Mouse (Mus musculus) cerebellum, adult 2 months (tissue): ENCODE results near the gene Slfn9. TPM values are rescaled to one million over a fixed set of nuclear protein-coding genes. Genes with fewer than 3 reads are reported as not detected.
"Not testable (repeated sequence)": the region's sequence is repeated elsewhere in the genome, so short reads cannot be mapped to it uniquely, and the experiment has no call there.

Experiments used
- DNase-seq, 2 experiments: peaks; one replicate each; pipeline ENCODE4 v3.0.0; 2021
- H3K27ac ChIP-seq: fragments of 200-500 bp; 2 replicates; pipeline ENCODE4 v1.5.1; 2012; ENCODE audit warnings: low read length, control low read depth, inconsistent platforms; ENCODE audit not compliant: insufficient read depth
- H3K27me3 ChIP-seq: fragments of 200-500 bp; 2 replicates; pipeline ENCODE4 v1.6.1; 2012; ENCODE audit warnings: inconsistent platforms, mild to moderate bottlenecking, low read length, moderate library complexity; ENCODE audit not compliant: control insufficient read depth, insufficient read depth
- H3K4me1 ChIP-seq: fragments of 200-500 bp; 2 replicates; pipeline ENCODE4 v1.6.1; 2011; ENCODE audit warnings: low read length; ENCODE audit not compliant: control insufficient read depth, insufficient read depth
- H3K4me3 ChIP-seq: fragments of 200-500 bp; replicated peaks from 2 replicates; pipeline ENCODE3; 2011; ENCODE audit warnings: mild to moderate bottlenecking, low read depth, low read length, control low read depth; ENCODE audit not compliant: insufficient read depth
- CTCF ChIP-seq: fragments of 200-500 bp; IDR thresholded peaks from 2 replicates; pipeline ENCODE4 v1.5.1; 2011; ENCODE audit warnings: low read depth, mild to moderate bottlenecking, control low read depth, low read length, moderate library complexity, borderline replicate concordance; ENCODE audit not compliant: insufficient read depth
- POLR2A ChIP-seq: fragments of 200-500 bp; IDR thresholded peaks from 2 replicates; pipeline ENCODE4 v1.6.1; 2011; ENCODE audit warnings: low read length, control low read depth, borderline replicate concordance; ENCODE audit not compliant: insufficient read depth
- WGBS: fragments of 180-500 bp; shearing (Covaris S2); methylation state at CpG from one replicate; pipeline ENCODE4 v1.1.7; 2018; 5-methylcytosine and 5-hydroxymethylcytosine counted together
- polyA plus RNA-seq: library from polyadenylated mRNA; depleted of rRNA; stranded (reverse); fragments of >200 nt; gene quantifications from 2 replicates; pipeline ENCODE4 v1.2.3, GENCODE M21; 2012

Slfn9 gene
- polyA plus RNA-seq, 1 experiment: 0.08 TPM

DNA sequence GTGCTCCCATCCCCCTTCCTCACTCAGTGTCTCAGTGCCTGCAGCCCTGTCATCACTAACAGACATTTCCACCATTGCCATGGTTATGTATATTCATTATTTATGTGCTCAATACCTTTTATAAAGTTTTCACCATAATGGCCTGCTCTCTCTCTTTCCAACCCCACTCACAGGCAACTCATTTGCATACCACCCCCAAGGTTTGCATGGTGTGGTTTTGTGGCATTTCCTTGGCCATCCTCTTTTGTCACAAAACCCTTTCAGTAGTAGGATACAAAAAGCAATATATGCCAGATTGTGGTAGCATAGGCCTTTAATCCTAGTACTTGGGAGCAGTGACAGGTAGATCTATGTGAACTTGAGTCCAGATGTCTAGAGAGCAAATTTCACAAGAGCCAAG is 24.5 kb upstream of the Slfn9 start:
- no peak for DNase-seq
- Histone ChIP-seq H3K4me1 (no peaks in the 10 kb centered on the region), H3K27ac (no peak overlapping the region), H3K4me3 (no peak overlapping the region), H3K27me3 (no peaks in the 10 kb centered on the region)
- TF ChIP-seq POLR2A (no peak), CTCF (no peak)

DNA sequence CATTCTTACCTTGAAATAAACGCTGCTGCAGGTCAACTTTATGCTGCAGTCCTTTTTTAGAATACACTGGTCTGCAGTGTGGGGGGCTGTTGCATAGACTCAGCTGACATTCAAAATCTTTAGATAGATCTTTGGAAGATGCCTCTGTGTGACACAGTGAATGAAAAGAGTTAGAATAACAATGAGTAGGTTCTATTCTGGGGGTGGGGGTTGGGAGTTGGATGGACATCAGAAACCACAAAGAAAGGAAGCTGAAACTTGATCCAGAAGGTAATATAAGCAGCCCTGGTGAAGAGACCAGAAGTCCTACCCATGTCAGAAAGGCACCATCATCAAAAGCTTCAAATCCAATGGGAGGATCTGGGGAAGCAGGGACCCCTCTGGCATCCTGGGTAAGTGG is 21.7 kb upstream of the Slfn9 start:
- H3K4me1 ChIP-seq: no peaks in the 10 kb centered on the region
- no peak overlapping the region for H3K27ac ChIP-seq
- H3K4me3 ChIP-seq: no peak overlapping the region
- WGBS: 73% methylated on average over 1 of the region's 1 CpGs
- TF ChIP-seq CTCF: no peak
- TF ChIP-seq POLR2A: no peak
- DNase-seq: no peak
- no peaks in the 10 kb centered on the region for H3K27me3 ChIP-seq

DNA sequence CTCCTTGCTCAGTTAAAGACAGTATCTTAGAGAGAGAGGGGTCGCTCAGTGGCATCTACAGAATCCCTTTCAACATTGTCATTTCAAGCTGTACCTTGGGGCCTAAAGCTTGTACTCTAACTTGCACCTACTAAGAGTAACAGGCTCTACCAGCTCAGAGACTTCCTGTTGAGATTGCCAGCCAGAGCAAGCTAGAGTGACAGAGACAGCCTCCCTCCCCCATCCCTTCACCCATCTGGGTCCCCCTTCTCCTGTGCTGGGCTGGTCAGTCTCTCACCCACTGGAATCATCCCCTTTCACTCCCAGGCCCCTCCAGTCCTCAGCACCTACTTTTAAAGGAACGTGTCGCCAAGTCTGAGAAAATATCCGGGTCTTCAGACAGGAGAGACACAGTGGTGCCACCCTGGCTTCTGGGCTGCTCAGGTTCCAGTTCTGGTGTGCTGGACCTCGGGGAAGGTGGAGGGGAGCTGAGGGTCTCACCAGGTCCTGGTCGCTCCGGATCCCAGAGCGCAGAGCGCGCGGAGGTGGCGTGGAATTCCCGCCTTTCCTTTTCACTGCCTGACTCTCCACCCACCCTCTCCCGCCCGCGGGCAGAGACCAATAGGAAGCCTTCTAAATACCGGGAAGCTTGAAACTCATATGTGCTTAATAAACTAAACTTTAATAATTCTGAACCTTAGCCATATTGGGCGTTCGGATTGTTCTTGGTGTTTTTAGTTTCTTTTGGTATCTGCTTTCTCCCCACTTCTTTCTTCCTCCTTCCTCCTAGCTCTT is 831 bp downstream of the Slfn9 start:
- peak overlapping the region; percentile 73 for H3K4me3 ChIP-seq
- H3K27ac ChIP-seq, H3K4me1 ChIP-seq, H3K27me3 ChIP-seq, DNase-seq: not testable (repeated sequence)
- 11% methylated on average over 19 of the region's 19 CpGs for WGBS

DNA sequence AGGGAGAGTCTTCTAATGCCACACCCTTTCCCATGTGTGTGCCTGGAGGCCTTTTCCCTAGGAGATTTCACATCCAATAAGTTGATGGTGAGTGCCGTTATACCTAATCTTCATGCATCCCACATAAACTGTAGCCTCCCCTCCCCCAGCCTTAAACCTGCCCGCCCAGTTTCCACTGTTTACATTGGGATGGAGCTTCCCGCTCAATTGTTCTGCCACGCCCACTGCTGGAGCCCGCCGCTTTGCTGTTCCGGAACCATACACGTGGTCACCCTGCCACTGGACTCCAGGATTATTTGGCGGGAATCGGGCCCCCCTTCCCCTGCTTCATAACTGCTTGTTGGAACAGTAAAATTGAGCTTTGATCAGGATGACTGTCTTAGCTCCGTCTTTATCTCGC is 2.3 kb downstream of the Slfn9 start:
- Histone ChIP-seq H3K4me1 (peaks cover 3% of the 10 kb centered on the region), H3K27me3 (no peaks in the 10 kb centered on the region), H3K4me3 (no peak overlapping the region), H3K27ac (no peak overlapping the region)
- TF ChIP-seq CTCF (no peak), POLR2A (no peak)
- 50% methylated on average over 12 of the region's 12 CpGs for WGBS
- DNase-seq: no peak

DNA sequence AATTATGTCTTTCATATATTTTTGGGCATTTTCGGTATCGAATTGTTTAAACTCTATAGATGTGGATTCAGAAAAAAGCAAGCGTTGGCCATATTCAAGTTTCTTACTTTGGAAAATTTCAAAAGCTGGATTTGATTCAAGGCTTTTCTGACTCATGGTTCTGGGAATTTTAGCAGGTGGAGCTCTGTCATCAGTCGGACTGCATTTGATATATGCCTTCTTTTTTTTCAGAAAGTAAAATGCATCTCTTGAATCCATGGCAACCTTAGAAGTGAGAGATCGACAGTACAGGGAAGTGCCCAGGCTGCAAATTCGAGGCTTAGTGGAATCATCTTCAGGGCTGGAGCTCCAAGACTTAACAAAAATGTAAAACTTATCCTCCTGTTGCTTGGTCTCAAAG is 4.0 kb downstream of the Slfn9 start:
- H3K4me3 ChIP-seq: no peak overlapping the region
- no peak overlapping the region for H3K27ac ChIP-seq
- H3K4me1 ChIP-seq: peaks cover 3% of the 10 kb centered on the region
- no peak for TF ChIP-seq POLR2A
- no peak for TF ChIP-seq CTCF
- H3K27me3 ChIP-seq: no peaks in the 10 kb centered on the region
- WGBS: 86% methylated on average over 6 of the region's 6 CpGs
- DNase-seq: no peak

DNA sequence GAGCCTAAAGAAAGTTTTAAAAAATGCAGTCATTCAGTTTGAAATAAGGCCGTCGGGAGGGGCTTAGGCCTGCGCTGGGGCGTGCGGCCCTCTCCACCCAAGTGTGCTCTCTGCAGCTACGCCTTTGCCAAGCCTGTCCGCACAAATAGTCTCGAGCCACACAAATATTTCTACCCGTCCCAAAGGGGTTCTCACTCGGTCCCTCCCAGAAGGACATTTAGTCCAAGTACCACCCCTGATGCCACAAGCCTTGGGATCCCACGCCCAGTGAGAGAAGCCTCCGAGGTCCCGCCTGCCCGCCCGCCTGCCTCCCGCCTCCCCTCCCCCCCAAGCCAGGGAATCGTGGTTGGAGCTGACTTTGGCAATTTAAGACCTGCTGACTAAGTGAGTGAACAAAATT is 8.4 kb downstream of the Slfn9 start:
- 68% methylated on average over 17 of the region's 17 CpGs for whole genome bisulfite sequencing
- H3K27ac ChIP-seq: no peak overlapping the region
- no peaks in the 10 kb centered on the region for H3K4me1 ChIP-seq
- TF ChIP-seq POLR2A: no peak
- TF ChIP-seq CTCF: no peak
- no peak for DNase-seq
- H3K27me3 ChIP-seq: no peaks in the 10 kb centered on the region
- H3K4me3 ChIP-seq: no peak overlapping the region

DNA sequence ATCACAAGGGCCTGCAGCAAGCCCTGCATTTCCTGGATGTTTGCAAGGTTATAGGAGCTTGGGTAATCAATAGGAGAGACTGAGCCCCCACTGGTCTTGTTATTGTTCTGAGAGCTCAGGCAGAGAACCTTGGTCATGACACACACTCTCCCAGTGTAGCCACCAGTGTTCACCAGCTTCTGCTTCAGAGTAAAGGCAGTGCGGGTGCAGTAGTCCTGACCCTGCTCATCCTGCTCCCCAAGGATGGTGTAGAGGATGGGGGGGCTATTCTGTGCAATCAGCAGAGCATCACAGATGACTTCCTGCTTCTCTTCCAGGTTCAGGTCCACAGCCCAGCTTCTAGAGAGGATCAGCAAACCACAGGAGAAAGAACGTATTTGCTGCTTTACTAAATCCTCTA is 9.2 kb downstream of the Slfn9 start:
- H3K27ac ChIP-seq, H3K4me1 ChIP-seq, H3K27me3 ChIP-seq, H3K4me3 ChIP-seq, DNase-seq: not testable (repeated sequence)
- 95% methylated on average over 2 of the region's 2 CpGs for WGBS

DNA sequence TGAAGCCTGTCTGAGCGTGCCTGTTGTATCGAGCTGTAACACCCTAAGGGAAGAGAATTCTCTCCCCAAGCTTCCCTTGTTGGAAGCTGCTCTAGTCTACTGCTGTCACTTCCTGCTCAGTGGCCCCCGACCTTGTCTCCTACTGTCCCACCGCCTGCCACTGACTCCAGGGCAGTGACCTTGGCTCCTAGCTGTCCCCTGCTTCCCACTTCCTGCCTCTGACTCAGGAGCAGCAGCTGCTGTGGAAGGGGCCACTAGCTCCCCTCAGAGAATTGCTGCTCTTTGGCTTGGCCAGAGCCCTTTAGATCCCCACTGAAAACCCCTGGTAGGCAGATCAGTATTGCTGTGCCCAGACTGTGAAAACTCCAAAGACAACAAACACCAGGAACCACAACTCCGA is 17.7 kb downstream of the Slfn9 start:
- DNase-seq: no peak
- Histone ChIP-seq H3K4me3 (no peak overlapping the region), H3K27me3 (no peaks in the 10 kb centered on the region), H3K4me1 (no peaks in the 10 kb centered on the region), H3K27ac (no peak overlapping the region)
- no peak for TF ChIP-seq CTCF
- no peak for TF ChIP-seq POLR2A
- 50% methylated on average over 5 of the region's 5 CpGs for whole genome bisulfite sequencing

DNA sequence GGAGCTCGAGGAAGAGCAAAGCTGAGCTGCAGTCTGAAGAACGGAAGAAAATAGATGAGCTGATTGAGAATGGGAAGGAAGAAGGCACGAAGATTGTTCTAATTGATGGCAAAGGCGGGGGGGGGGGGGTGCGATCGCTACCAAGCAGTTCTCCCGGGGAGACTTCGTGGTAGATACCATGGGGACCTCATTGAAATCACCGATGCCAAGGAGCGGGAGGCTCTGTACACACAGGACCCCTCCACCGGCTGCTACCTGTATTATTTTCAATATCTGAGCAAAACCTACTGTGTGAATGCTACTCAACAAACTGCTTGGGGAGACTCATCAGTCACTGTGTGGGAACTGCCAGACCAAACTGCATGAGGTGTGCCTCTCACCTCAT is 20.0 kb downstream of the Slfn9 start:
- DNase-seq: no peak
- H3K27me3 ChIP-seq: no peaks in the 10 kb centered on the region; the same call in 1 of the 2 replicates
- no peak for TF ChIP-seq CTCF
- no peak for TF ChIP-seq POLR2A
- no peak overlapping the region for H3K27ac ChIP-seq
- no peaks in the 10 kb centered on the region for H3K4me1 ChIP-seq
- 37% methylated on average over 11 of the region's 11 CpGs for WGBS
- H3K4me3 ChIP-seq: no peak overlapping the region
